Mouse (Mus musculus): ENCODE results near the gene Pgls.

Gene Pgls

DNA sequence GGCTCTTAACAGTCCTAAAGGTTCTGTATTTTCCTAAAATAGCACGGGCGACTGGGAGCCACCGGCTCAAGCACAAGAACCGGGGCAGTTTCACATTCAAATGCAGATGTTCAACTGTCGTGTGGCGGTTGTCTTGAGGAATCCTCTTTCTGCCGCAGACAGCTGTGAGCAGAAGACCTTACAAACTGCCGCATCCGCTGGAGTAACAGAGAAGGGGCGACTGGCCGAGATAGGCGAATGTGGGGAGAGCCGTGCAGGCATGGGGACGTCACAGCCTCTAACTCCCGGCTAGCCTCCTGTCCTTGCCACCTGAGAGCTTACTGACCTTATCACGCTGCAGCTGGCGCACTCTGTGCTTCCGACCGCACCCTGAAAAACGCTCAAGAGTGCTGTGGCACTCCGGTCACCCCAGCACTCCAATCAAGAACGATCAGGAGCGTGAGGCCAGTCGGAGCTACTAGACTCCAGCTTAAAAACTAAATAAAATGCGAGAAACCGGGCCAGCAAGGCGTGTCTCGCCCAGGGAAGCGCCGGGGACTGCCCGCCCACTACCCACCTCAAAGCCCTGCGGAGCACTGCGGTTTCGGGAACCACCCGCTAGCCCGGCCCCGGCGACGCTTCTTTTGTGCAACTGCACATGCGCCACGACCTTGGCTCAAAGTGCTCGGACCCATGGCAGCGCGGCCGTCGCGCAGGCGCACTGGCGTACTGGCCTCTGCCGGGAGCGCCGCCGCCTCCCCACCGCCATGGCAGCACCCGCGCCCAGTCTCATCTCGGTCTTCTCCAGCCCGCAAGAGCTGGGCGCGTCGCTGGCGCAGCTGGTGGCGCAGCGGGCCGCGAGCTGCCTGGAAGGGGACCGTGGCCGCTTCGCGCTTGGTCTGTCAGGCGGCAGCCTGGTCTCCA lies at the start of gene Pgls:
Gene Pgls, plus strand, starts transcription at position 706 of the 903 bp plus-strand sequence.
- peak; percentile 94 to 95 for DNase-seq (ENCODE audit: low spot score in 2 of 2)

DNA sequence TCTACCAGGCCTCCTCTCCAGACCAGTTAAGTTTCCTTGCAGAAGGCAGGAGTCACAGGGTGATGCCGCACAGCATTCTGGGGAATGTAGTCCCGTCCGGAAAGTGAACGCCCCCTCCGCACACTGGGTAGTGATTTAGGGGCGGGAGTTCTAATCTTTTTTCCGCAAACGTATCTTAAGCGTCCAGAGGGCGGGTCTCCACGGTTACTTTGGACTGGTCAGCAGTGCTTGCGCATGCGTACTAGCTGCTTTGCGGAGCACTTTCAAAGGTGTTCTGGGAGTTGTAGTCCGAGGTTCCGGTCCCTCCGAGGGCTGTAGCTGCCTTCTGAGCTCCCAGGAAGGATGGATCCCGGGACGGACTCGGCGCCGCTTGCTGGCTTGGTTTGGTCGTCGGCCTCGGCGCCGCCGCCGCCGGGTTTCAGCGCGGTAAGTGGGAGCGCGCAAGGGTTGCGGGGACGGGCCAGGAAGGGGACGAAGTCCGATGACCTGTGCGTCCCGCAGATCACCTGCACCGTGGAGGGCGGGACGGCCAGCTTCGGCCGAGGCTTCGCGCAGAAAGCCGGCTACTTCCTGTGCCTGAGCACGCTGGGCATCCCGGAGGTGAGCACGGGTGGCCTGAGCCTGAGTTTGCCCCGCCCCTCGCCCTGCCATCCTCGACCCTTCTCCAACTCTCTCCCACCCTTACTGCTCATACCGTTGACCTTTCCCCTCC lies 49.2 kb upstream of the Pgls start, which contains the start of gene Mvb12a:
Gene Mvb12a, plus strand, starts transcription at position 291 of the 712 bp plus-strand sequence.
- DNase-seq (ENCODE audit: low spot score in 2 of 2) = peak; percentile 98 to 99

- DNase-seq (ENCODE audit: low spot score in 2 of 2) = no peak
Observed at GRCm38 (mm10) chr8:71543755-71544154, 48.2 kb upstream of the Pgls start.

GRCm38 (mm10) chr8:71545053-71545452 lies 46.9 kb upstream of the Pgls start:
- no peak for DNase-seq (ENCODE audit: low spot score in 2 of 2)

DNA sequence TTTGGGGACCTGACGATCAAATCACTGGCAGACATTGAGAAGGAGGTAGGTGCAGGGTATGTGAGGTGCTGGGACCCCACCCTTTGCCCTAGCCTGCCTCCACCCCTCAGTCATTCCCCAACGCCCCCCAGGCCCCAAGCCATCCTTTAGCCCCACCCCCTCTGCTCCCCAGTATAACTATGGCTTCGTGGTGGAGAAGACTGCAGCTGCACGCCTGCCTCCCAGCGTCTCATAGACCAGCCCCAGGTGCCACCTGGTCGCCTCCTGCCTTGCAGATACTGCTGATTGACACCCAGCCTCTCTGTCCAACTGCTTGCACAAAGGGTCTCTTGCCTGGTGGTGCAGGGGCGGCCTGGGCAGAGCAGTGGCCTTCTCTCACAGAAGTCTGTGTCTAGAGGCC lies 44.4 kb upstream of the Pgls start:
- no peak for DNase-seq (ENCODE audit: low spot score in 2 of 2)

GRCm38 (mm10) chr8:71550754-71551153 lies 41.2 kb upstream of the Pgls start:
- no peak for DNase-seq (ENCODE audit: low spot score in 2 of 2)

DNA sequence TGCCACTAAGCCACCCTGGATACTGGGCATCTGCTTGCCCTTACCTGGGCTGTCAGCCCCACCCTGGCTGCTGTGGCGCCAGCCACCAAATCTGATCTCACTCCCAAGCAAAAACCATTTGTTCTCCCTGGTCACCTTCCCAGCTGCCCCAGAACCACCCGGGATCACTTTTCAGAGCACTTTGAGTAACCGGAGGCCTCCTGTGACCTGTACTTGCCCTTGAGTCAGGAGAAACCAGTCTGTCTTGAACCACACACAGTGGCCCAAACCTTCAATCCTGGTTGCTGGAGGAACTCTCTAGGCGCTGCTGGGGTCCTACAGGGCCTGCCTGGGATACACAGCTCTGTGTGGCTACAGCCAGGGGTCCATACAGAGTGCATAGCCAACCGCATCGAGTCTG lies 39.2 kb upstream of the Pgls start:
- DNase-seq (ENCODE audit: low spot score in 2 of 2) = no peak

DNA sequence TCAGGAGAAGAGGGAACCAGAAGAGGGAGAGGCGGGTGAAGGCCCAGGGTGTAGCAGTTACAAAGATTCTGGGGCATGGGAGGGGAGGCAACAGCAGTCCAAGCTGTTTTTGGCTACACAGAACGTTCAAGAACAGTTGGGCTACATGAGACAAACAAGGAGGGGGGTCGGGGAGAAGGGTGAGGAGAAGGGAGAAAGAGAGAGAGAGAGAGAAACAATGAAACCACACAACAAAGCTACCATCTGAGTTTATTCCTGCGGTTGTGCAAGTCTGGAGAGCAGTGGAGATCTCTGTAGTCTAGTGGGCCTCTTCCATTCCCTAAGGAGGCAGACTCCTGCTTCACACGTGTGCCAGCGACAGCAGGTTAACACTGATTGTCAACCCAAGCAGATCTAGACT lies 38.0 kb upstream of the Pgls start:
- DNase-seq (ENCODE audit: low spot score in 2 of 2) = no peak

DNA sequence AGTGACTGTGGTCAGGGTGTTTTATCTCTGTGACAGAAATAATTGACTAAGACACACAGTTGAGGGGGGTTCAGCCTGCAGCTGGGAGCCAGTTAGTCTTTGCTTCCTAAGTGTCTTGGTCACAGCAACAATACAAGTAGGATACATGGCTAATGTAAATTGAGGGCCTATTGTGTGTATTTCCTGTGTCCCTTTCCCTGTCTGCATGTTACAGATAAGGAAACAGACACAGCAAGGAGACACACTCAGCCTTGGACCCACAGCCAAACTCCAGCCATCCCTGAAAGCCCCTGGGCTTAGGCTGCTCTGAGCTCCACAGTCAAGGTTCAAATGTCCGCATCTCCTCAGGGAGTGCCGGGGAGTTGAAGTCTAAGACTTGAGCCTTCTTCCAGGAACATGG lies 37.3 kb upstream of the Pgls start:
- DNase-seq (ENCODE audit: low spot score in 2 of 2) = no peak

DNA sequence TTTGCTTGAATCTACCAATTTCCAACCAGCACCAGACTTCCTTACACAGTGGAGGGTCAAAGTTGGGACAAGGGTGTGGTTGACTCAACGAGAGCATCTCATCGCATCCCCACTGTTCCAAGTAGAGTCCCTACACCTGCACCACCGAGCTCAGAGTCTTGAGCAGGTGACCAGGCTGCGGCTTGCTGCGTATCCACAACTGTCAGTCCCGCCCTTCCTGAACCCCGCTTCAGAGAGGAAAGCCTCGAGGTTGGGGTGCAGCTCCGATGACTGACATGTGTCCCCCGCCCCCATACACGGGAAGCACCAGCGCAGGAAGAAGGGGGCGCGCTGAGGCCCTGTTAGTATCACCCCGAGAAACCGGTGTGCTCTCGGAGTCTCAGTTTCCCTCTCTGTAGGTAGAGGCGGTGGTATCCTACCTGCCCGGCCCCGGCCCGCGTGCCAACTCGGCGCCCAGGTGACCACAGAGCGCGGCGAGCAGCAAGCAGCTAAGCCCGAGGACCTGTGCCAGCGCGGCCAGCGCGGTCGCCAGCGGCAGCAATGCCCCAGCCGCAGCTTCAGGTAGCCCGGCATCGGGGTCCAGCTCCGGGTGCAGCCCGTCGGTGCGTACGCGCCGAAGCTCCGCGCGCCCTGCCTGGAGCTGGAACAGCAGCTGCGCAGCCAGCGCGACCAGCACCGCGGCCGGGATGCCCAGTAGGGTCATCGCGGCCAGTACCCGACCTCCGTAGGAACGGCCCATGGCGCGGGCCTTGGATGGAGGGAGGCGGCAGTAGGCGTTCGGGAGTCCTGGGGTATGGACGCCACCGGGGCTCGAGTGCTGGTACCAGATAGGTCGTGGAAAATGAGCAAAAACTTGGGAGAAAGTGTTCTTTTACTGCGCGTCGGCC lies 33.7 kb upstream of the Pgls start, which contains the start of gene Tmem221:
Gene Tmem221, minus strand, starts transcription at position 801 of the 887 bp plus-strand sequence.
- no peak for DNase-seq (ENCODE audit: low spot score in 2 of 2)

DNA sequence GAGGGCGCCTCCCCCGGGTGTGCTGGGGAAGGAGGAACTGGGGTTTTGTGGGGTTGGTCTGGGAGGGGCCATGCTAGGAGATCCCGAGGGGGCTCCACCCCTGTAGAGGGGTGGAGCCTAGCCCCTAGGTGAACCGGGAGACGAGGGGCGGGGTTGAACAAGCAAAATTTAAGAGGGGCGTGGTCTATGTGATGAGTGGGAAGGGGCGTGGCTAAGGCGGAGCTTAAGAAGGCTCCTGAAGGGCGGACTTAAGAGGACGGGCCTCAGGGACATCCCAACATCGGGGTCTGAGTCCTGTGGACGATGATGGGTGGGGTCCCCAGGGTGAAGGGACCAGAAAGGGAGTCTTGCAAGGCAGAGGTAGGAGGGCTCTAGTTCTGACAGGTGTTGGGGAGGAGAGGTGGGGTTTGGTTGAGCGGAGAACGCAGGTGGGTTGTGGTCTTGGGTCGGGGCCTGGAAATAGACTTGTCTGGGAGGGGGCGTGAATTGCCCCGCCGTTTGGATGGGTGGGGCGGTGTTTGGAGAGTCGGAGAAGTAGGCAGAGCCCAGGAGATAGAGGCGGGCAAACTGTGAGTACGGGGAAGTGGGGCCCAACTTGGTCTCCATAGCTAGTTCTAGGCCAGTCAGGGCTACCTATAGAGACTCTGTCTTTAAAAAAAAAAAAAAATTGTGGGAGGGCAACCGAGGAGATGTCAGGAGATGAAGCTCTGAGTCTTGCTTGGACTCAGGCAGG lies 32.9 kb upstream of the Pgls start:
- no peak for DNase-seq (ENCODE audit: low spot score in 2 of 2)

GRCm38 (mm10) chr8:71560071-71560470 lies 31.9 kb upstream of the Pgls start:
- no peak for DNase-seq (ENCODE audit: low spot score in 2 of 2)

DNA sequence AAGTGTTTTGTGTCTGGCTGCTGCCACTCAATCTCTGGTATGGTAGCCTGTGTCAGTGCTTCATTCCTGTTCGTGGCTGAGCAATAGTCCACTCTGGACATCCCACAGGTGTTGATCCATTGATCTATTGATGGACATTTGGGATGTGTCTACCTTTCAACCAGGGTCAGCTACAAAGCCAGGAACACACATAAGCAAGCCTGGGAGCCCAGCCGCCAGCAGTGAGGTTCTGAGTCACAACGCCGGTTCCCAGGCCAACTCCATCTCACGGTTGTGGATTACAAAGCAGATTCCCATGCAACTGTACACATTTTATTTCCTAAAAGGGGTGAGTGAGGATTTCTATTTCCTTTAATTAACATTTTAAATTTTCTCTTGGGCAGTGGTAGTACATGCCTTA lies 31.2 kb upstream of the Pgls start:
- DNase-seq (ENCODE audit: low spot score in 2 of 2) = no peak

GRCm38 (mm10) chr8:71561401-71561800 lies 30.6 kb upstream of the Pgls start:
- DNase-seq (ENCODE audit: low spot score in 2 of 2) = no peak

- no peak for DNase-seq (ENCODE audit: low spot score in 2 of 2)
Observed at GRCm38 (mm10) chr8:71562751-71563150, 29.2 kb upstream of the Pgls start.

DNA sequence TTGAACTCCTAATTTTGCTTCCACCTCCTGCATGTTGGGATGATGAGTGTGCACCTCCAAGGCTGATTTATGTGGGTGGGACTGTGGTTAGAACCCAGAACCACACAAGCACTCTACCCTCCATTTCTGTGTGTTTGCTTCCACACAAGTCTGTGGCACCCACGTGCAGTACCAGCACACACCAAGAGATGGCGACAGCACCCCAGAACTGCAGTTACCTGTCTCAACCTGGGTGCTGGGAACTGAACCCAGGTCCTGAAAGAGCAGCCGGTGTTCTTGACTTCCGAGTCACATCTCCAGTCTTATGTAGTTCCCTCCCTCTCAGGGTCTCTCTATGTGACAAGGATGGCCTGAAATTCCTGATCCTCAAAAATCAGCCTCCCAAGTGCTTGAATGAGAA lies 28.0 kb upstream of the Pgls start:
- no peak for DNase-seq (ENCODE audit: low spot score in 2 of 2)

GRCm38 (mm10) chr8:71566501-71566900 lies 25.5 kb upstream of the Pgls start, which contains the start of gene Nxnl1:
Gene Nxnl1, minus strand, starts transcription at chr8:71566601.
- no peak for DNase-seq (ENCODE audit: low spot score in 2 of 2)

- no peak for DNase-seq (ENCODE audit: low spot score in 2 of 2)
Observed at GRCm38 (mm10) chr8:71567587-71567986, 24.4 kb upstream of the Pgls start.

DNA sequence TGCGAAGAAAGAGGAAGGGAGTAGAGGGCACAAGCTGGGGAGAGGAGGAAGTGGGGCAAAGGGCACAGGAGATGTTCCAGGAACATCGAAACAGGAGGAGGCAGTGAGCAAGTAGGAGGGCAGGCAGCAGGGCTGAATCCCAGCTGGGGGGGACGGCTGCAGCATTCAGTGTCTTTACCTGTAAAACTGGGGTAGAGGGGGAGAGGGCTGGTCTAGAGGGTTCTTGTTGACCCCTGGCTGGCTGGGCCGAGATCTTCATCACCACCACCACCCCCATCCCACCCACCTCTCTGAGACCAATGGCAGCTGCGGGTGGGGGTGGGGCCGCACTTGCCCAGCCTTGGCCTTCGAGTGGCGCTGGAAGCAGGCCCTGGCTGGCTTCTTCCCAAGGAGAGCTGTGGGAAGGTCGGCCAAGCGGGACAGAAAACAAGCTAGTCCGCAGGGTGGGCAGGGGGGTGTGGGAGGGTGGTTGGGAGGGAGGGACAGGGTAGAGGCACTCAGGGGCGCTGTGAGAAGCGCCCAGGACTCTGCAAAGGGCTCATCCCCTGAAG lies 23.5 kb upstream of the Pgls start, which contains the start of gene Slc27a1:
Gene Slc27a1, plus strand, starts transcription at position 496 of the 551 bp plus-strand sequence.
- DNase-seq (ENCODE audit: low spot score in 2 of 2) = peak; percentile 39 to 57

DNA sequence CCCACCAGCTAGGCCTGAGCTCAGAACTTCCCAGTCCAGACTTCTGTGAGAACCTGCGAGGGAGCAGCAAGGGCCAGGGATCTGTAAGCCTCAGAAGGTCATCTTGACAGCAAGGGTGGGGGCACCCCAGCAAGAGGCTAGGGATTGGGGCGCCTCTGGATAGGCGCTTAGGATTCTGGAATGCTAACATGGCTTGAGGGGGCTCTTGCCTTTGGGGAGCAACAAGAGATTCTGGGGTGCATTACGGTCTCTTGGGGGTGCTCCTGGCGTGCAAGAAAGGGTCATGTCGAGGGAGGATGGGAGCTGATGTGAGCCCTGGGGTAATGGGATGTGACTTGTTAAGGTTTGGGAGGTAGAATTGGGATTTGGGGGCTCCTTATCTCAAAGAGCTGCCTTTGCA lies 23.0 kb upstream of the Pgls start:
- no peak for DNase-seq (ENCODE audit: low spot score in 2 of 2)
